Mouse (Mus musculus) monocyte, adult 5-6 weeks (primary cell): ENCODE measurements at regions not wholly inside any gene's neighbourhood (a gene's known extent, or its start where the extent isn't known, plus 50 kb on each side); places are given as distances from the start of the nearest gene placed in this dataset.
"Not testable (repeated sequence)": the region's sequence is repeated elsewhere in the genome, so short reads cannot be mapped to it uniquely, and the experiment has no call there.

Experiments
- ATAC-seq: fragments of 153-309, 156-312 bp; replicated peaks from 2 replicates; pipeline ENCODE4 v1.8.0; 2017; ENCODE audit warnings: mild to moderate bottlenecking; ENCODE audit not compliant: low TSS enrichment, insufficient number of reproducible peaks, severe bottlenecking, poor library complexity, low FRiP score

DNA sequence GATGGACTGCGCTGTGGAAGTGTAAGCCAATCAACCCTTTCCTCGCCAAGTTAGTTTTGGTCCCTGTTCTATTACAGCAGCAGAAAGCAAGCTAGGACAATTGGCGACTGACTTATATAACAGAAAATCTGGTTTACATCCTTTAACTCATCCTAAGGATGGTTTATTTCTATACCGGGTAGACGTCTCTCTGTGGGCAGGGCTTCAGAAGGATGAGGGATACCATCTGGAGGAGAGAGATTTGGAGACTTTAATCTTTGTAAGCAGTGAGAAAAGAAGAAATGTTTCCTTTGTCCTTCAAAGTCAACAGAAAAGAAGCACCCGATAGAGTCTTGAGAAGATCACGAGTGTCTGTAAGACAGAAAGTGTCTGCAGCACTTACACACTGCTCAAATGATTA, 186.4 kb downstream of the Cdca7 start:
- no peak for ATAC-seq

DNA sequence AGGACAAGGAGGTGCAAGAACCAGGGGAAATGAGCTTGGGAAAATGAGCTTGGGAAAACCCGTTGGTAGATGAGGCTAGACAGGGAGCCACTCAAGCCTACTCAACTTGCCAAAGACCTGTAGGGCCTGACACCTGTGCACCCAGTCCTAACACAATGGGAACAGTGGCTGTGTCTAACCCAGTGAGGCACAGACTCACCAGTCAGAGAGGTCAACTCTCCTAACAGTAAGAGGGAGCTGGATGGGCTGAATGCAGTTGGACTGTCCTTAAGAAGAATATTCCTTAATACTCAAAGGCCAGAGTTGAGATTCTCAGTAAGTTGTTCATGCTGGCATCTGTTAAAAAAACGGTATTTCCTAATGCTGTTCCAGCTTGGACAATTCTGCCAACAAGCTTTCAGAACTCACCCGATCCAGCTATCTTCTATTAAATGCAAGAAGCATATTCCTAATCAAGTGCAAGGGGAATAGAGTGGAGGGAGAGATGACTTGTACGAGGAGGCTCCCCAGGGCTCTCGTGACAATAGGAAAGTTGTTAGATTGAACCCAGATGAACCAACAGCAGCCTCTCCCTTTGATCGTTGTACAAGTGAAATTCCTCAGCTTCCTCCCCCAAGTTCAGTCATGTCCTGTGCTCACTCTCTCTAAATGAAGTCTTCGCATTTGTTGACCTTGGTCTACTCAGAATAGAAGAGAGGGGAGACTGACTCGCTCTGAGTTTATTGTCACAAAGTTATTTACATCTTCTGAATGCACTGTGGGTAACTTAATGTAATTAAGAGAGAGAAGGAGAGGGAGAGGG, 187.2 kb downstream of the Cdca7 start:
- no peak for ATAC-seq

DNA sequence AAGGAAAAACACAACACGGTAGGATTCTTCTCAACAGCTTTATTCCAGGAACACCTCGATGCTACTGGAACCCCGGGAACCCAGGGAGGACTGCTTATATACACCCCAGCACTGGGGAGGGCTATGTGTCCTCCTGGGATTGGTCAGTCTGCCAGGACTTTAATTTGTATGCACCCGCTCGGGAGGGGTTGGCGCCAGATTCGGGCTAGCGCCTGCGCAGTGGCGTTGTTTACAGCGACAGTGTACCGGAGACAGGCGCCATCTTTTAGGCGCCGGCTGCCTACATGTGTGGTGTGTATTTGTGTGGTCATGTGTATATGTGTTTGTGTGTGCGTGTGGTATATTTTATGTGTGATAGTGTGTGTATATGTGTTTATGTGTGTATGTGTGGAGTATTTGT, 191.4 kb downstream of the Cdca7 start:
- not testable (repeated sequence) for ATAC-seq

DNA sequence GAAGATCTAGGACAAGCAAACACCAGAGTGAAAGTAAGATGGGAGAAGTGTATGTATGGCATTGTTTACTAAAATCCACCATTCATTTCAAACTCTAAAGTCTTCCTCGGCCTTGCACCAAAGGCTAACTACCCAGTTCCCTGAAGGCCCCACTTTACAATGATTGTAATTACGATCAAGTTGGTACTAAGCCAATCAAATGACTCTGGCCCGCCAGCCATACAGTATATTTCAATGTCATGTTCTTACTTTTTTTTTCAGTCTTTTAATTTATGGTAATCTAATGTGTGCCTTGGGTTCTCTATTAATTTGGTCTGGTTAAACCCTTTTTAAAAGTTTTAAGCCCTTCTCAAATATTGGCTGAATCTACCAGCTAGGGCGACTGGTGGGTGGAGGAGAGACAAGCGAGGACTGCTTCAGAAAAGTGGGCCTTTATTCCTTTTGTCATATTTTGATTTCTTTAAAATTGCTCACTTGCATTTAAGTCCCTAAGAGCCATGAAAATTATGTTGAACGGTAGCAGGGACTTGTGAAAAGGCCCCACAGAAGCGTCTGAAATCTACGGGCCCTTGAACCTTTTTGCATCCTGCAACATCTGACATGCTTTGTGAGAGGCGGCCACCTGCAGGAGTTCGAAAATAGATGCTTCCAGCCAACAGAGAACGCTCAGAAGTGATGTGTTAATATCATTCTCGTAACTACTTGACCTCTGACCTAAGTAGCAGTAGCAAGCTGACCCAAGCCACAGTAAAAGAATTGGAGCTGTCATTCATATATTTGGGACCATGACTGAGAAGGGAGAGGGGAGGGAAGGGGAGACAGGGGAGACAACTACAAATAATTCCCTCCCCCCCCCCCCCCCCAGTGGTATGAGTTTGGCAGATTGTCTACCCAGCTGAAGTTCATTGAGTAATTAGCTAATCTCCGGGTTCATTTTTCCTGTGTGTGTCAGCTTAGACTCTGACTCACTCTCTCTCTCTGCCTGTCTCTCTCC, 197.2 kb downstream of the Cdca7 start:
- no peak for ATAC-seq

DNA sequence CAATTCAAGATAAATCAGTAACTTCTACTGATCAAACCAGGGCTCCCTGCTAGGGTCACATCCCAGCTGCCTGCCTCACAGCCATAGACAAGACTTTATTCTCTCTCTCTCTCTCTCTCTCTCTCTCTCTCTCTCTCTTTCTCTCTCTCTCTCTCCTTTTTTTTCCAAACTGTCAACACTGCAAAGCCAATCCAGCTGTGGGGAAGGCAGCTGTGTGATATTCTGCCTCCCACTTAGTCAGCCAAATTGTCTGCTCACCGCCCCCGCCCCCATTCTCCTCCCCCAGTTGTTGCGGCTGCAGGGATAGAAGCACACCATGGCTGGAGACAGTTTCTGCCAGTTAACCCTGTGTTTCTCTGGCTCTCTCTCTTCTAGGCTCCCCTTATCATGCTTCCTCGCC, 198.3 kb downstream of the Cdca7 start:
- no peak for ATAC-seq

DNA sequence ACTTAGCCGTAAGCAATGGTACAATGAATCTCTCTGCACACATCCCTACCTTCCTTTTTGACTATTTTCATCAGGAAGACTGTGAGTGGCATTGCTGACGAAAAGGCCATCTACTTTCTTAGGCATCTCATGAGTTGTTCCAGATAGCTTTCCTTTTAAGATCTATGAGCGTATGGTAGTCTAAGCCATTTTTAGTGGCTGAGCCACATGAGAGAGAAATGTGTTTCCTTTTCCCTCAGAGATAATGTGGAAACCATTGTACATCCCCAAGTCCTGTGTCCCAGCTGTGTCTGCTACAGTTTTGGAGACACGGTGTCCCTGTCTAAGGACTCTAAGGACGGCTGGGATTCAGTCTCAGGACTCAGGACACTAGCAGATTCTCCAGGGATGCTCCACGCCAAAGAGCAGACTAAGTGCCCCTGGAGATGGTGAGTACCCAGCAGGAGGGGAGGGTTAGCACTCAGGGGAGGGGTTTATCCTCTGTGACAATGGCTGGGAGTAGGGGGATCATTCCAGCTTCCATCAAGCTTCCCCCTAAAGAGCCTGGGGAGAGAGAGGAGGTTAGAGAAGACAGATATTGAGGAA, 199.0 kb downstream of the Cdca7 start:
- ATAC-seq, result no peak

DNA sequence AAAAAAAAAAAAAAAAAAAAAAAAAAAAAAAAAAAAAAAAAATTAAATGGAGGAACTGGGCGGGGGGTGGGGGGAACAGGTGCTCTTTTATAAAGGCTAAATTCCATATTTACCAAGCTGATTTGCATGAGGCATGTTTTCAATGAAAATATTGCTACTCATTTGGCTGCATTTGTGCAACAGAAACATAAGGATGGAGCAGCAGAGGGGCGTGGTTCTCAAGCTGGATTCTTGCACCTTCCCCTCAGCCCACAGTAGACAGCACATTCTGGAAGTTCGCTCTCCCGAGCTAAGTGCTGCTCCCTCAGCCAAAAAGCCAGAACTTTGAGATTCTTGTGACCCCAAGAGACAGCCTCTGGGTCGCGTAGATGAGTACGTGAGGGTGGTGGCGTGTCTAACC, 201.8 kb downstream of the Cdca7 start:
- ATAC-seq, result no peak

DNA sequence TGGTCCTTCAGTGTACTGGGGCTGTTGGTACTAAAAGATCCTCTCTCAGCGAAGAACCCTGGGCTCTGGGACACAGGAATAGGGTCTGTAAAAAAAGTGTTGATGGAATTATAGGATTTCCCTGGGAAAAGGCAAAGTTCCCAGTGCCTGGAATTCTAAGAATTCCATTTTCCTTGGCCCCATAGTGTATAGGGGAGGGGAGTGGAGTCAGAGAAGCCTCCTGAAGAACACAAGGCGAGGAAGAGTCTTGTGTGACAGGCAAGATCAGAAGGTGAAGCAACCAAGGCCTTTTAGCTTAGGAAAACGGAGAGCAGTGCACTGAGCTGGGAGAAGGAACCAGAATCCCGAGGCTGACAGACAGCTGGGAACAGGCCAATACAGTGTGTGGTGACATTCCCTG, 212.1 kb downstream of the Cdca7 start:
- ATAC-seq, result no peak

DNA sequence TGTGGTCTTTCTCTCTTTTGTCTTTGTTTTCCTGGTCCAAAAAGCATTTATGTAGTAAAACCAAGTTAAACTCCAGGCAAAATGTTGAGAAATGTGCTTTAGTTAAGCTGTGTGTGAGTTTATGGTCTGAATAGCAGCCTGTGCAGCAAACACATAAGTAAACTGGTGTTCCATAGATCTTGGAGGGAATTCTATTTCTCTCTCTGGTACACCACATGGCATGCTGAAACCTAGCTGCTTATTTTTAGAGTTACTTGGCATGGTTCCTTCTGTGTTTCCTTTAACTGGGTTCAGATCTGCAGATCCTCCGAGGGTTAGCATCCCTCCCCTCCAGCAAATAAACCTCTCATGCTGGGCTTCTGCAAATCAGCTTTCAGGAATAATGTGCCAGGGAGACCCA, 225.1 kb downstream of the Cdca7 start:
- ATAC-seq, result no peak

DNA sequence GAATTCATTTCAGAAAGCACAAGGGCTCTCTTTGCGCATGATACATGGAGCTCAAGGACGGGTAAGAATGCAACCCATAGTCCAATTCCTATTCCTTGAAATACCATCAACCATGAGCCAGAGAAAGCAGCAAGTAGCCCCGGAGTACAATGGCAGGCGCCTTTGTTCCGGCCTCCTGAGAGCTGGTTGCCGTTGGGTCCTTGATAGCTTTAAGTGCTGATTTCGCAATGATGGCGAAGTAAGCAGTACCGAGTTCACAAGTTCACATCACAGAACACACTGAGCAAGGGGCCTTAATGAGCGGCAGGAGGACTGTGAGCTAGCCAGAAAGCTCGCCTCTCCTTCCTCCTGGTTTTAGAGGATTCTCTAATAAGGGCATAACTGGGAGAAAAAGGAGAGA, 227.3 kb downstream of the Cdca7 start:
- ATAC-seq, result no peak

DNA sequence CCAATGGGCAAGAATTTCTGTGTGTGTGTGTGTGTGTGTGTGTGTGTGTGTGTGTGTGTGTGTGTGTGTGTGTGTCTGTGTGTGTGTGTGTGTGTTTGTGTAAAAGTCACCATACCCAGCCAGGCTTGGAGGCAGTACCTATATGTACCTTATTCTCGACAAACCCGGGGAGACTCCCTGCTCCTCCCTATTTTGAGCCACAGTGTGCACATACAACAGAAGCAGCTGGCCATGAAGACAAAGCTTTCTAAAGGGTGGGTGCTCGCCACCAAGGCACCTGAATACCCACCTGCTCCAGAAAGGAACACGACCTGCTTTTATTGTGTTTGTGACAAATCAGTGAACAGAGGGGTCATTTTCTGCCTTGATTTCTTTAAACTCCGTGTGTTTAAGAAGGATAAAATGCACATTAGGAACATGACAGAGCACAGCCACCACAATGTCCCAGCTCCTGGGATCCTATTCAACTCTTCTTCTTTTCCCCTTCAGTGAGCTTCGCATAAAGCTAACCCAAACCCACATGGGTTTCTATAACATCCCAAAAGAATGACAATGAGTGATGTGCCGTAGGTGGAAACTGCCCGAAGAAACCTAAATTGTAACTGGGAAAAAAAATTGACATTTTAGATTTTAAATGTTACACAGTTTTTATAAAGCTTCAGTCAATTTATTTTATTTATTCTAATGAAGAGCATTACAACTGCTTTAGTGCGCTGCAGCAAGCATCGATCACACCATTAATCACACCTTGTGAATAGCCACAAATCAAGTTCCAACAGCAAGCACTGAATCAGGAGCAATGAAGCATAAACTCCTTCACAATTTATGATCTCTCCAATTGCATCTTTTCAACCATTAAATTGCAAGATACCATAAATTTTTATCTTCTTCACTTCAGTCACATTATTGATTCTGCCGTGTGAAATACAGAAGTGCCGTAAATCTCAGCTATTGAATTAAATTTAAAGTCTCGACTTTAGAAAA, 232.0 kb downstream of the Cdca7 start:
- no peak for ATAC-seq

DNA sequence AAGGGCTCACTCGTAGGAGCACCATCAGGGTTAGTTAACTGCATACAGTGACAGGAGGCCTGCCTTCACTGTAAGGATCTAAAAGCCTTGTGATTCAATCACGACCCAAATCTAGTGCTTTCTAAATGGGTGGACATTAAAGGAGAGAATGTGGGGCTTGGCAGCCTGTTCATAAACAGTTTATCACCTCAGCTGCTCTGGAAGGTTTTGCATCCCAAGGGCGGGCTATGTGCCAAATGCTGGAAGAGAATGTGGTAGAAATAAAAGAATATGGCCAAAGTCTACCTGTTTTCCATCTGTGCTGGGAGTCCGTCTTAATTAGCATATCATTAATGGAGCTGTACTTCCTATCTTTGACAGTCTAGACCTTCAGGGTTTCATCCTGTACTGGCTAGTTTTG, 241.0 kb downstream of the Cdca7 start:
- no peak for ATAC-seq

DNA sequence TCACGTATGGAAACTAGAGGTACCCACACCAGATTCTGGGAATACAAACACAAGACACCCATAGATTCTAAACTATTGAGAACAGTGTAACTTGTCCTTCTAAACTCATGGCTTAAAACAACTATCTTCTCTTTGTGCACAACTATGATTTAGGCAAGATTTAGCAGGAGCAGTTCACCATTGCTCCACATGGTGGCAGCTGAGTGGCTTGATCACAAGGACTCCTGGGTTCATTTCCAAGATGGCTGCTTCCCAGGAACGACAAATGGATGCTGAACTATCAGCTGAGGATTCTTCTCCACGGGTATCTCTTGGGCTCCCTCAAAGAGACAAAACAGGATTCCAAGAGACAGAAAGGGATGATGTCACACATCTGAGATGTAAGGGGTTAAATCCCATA, 251.5 kb downstream of the Sp3 start:
- no peak for ATAC-seq

DNA sequence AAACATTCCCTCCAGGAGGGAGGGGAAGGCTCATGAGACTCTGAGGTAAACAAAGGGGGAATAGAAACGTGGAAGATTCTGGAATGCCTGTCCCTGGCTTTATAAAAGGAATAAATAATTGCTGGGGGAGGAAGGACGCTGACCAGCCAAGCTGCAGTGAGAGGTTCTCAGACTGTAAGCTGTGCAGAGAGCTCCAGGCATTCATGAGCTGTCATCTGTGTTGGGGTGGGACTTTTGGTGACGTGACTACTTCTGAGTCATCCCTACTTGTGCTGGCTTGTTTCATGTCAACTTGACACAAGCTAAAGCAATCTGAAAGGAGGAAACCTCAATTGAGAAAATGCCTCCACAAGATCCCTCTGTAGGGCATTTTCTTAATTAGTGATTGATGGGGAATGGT, 246.9 kb downstream of the Sp3 start:
- no peak for ATAC-seq

DNA sequence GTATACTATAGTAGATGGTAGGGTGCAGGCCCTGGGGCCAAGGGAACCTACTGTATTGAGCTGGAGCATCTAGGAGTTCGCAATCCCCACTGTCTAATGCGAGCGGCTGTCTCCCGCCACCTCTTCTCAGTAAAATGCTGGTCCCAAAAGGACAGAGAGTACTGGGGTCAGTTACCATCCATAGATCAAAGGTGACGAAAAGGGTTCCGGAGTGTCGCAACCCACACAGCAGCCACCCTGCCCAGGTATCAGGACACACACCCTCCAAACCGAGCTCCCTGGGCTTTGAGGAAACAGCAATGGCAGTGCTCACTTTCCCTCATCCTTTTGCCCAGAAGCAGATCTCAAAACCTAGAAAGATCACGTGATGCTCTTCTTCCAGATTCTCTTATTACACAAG, 245.2 kb downstream of the Sp3 start:
- ATAC-seq, result no peak

DNA sequence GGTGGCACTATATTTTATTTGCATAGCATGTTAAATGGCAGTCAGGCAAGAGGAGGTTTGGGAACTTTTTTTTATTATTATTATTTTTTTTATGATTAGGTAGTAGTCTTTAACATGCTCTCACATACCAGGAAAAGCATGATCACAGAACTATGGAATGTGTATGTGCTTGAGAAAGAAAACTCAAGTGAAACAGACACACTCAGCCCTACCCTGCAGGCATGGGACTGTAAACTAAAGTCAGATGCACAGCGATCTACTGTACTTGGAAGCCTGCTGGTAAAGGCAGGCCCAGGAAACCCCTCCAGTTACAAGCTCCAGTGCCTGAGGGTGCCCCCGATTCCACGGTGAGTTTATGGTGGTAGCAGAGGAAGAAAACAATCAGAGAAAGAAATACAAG, 243.6 kb downstream of the Sp3 start:
- no peak for ATAC-seq

DNA sequence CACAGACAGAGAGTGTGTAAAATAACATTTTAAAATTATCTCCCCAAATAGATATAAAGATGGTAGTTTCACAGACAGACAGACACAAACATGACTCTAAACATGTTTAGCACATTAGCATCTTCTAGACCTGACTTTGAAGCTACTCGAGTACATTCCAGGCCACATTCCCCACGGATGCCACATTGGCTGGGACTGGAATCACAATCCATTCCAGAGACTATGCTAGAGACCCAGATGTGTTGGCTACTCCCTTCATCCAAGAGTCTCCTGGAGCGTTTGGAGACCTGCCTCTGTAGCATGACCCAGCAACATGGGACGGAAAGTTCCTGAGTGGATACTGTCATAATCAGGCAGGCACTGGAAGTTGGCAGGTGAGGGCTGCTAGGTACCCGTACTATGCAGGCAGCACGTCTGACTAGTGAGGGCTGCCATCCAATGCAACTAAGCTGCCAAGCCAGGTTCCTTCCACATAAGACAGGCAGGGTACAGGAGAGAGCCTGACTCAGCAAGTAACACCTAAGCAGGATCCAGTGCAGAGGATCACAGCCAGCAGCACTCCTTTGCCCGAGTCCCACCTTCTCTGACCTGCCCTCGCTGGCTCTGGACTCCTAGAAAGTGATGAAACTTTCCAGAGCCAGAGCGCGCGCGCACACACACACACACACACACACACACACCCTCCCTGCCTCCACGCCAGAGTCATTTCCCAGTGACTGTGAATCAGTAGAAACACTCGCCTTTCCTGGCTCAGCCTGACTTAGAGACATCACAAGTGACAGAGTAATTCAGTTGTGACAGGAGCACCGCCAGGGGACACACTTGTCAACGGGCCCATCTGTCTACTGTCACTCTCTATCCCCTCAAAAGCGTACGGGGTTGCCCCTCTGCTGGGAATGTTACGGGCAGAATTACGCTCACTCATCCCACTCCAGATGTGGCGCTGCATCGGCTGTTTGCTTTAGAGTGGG, 239.6 kb downstream of the Sp3 start:
- ATAC-seq, result no peak
